Mouse (Mus musculus) hindbrain, embryonic 10.5 days (tissue): ENCODE results near the gene Mms19. TPM values are rescaled to one million over a fixed set of nuclear protein-coding genes. Genes with fewer than 3 reads are reported as not detected.
"Not testable (repeated sequence)": the region's sequence is repeated elsewhere in the genome, so short reads cannot be mapped to it uniquely, and the experiment has no call there.

Experiments
- DNase-seq: peaks from one replicate; pipeline ENCODE4 v3.0.0-alpha.2; 2017; ENCODE audit warnings: low spot score
- H3K27ac ChIP-seq: fragments of 300-500 bp; sonication (generic); 2 replicates; pipeline ENCODE4 v1.5.1; 2016; ENCODE audit warnings: mild to moderate bottlenecking, moderate library complexity
- H3K27me3 ChIP-seq: fragments of 300-500 bp; sonication (generic); 2 replicates; pipeline ENCODE4 v1.6.1; 2016; ENCODE audit warnings: mild to moderate bottlenecking; ENCODE audit not compliant: poor library complexity, insufficient read depth, severe bottlenecking
- H3K36me3 ChIP-seq: fragments of 300-500 bp; sonication (generic); 2 replicates; pipeline ENCODE4 v1.6.1; 2016; ENCODE audit warnings: mild to moderate bottlenecking, moderate library complexity
- H3K4me1 ChIP-seq: fragments of 300-500 bp; sonication (generic); replicated peaks from 2 replicates; pipeline ENCODE4 v1.6.1; 2016; ENCODE audit warnings: mild to moderate bottlenecking
- H3K4me3 ChIP-seq: fragments of 300-500 bp; sonication (generic); 2 replicates; pipeline ENCODE4 v1.5.1; 2016; ENCODE audit warnings: mild to moderate bottlenecking, moderate library complexity
- H3K9me3 ChIP-seq: fragments of 300-500 bp; sonication (generic); 2 replicates; pipeline ENCODE4 v1.6.1; 2016; ENCODE audit warnings: mild to moderate bottlenecking, moderate library complexity
- WGBS: fragments of 180-500 bp; shearing (Covaris S2); methylation state at CpG from one replicate; pipeline ENCODE4 v1.1.7; 2016; 5-methylcytosine and 5-hydroxymethylcytosine counted together
- polyA plus RNA-seq: library from polyadenylated mRNA; unstranded; fragments of >200 nt; fragmentation: Nextera tagmentation; extraction: Ambion mirVana; gene quantifications from 2 replicates; pipeline ENCODE4 v1.2.1, GENCODE M21; 2016

Mms19 gene
- polyA plus RNA-seq, 1 experiment from 2014 or later = 39.5 TPM

DNA sequence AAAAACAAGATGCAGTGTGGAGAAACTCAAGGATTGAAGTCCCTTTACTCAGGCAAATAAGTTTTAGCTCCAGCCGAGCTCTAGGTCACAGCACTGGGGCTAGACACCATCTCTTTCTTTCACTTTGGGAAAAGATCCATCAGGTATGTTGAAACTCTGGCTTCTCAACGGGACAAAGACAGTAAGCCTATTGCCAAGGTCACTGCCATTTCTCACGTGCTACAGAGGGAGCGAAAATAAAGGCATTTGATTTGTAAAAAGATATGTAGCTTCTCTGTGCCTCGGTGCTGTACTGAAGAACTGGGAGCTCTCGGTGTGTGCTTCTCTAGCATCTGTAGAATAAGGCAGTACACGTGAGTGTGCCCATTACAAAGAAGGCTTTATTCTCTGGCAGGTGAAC is 37.1 kb downstream of the Mms19 start:
- H3K4me1 ChIP-seq = no peaks in the 10 kb centered on the region
- no peak overlapping the region for H3K4me3 ChIP-seq
- WGBS = 88% methylated on average over 7 of the region's 7 CpGs
- no peaks in the 10 kb centered on the region for H3K27me3 ChIP-seq
- H3K36me3 ChIP-seq = peaks cover 98% of the 10 kb centered on the region
- peaks cover 7% of the 10 kb centered on the region; the same call in 1 of the 2 replicates for H3K9me3 ChIP-seq
- DNase-seq = no peak
- H3K27ac ChIP-seq = no peak overlapping the region

DNA sequence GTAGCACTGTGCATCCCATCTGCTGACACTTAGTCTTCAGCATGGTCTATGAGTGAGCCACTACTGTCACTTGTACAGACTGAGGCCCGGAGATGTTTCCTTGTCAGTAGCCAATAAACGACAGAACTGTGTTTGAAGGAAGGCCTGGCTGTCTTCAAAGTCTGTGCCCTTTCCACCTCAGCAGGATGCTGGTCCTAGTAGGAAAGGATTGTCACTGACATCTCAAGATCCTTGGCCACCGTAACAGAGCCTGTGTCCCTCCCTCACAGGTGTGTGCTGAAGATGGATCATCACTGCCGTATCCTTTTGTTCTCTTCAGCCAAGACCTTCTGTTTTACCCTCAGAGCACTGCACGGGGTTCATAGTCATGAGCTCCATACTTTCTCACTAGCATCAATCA is 42.4 kb downstream of the Mms19 start:
- no peak overlapping the region for H3K4me3 ChIP-seq
- H3K27me3 ChIP-seq = no peaks in the 10 kb centered on the region
- WGBS = 93% methylated on average over 5 of the region's 5 CpGs
- H3K9me3 ChIP-seq = no peaks in the 10 kb centered on the region
- peaks cover 75% of the 10 kb centered on the region for H3K36me3 ChIP-seq
- H3K4me1 ChIP-seq = peaks cover 13% of the 10 kb centered on the region
- H3K27ac ChIP-seq = no peak overlapping the region
- no peak for DNase-seq

DNA sequence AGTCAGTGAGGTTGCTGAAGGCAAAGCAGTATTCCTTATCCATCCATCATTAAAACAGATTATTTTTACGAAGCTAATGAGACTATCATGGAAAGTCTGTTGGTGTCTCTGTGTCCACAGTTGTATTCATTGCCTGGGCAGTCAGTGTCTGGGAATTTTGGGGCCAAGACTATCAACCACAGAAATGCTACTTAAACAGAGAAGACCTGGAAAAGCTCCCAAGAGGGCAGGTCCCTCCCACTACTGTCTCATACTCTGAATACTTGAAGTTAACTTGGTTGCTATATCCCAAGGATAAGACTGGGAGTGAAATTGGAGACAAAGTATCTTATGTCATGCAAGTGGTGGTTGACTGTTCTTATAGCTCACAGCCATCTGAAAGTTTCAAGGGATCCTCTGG is 45.0 kb downstream of the Mms19 start:
- Histone ChIP-seq H3K27ac (no peak overlapping the region), H3K36me3 (peaks cover 54% of the 10 kb centered on the region), H3K4me1 (peaks cover 22% of the 10 kb centered on the region), H3K4me3 (no peak overlapping the region), H3K9me3 (no peaks in the 10 kb centered on the region), H3K27me3 (no peaks in the 10 kb centered on the region)
- 95% methylated on average over 1 of the region's 1 CpGs for WGBS
- DNase-seq = no peak

DNA sequence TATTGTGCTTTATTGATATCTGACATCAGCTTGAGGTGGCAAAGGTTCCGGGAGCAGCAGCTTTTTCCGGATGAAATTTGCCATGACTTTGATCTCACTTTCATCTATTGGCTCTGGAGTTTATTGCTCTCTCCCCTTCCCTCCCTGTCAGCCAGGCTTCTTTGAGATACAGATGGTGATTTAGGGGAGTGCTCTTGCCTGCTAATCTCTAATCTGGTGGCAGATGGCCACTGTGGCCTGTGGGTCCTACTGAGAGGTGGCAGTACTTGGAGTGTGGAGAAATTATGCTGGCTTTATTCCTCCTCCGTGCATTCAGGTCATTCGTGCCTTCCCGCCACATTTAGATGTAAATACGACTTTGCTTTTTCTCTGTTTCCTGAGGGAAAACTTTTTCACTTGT is 46.8 kb downstream of the Mms19 start:
- Histone ChIP-seq H3K36me3 (peaks cover 53% of the 10 kb centered on the region), H3K4me3 (peak overlapping the region; percentile 91), H3K9me3 (no peaks in the 10 kb centered on the region), H3K27me3 (no peaks in the 10 kb centered on the region), H3K27ac (peak overlapping the region; percentile 92), H3K4me1 (peaks cover 22% of the 10 kb centered on the region)
- no peak for DNase-seq
- WGBS = 45% methylated on average over 6 of the region's 6 CpGs

DNA sequence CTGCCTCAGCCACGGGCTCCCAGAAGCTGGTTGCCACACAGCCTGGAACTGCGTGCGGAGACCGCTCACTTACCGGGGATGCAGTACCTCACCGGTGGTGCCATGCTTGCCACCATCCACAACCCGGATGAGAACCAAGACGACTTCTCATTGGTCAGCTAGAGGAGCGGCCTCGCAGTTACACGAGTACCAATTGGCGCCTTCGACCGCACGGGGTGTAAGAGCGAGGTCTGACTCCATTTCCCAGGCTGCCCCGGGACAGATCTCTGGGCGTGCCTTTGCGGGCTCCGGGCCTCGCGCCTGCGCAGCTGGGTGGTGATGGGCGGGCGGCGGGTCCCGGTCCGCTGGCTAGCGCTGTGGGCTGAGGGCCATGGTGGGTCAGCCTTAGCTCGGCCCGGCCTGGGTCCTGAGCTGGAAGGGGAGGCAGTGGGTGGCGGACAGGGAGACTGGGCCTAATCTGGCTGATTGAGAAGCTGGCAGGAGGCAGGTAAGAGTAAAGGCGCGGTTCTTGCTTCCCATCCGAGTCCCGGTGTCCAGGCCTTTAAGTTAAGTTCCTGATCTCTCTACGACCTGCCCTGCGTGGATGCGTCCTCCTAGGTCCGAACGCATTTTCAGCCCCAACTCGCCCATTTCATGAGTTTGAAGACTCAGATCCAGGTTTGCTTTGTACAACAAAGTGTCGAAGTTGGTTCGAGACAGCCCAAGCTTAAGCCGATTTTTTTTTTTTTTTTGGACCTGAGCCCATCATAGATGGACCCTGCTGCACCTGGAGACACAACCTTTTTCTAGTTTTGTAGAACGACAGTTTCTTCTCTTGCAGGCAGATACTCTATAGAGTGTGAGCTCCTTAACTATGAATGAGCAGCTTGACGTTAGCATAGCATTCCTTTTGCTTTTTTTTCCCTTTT is 47.5 kb downstream of the Mms19 start, which contains the start of the genes Exosc1 and Zdhhc16:
TSS of gene Exosc1 (minus strand) at position 245 of the 908 bp plus-strand sequence.
TSS of gene Zdhhc16 (plus strand) at position 302 of the 908 bp plus-strand sequence.
- under 1% methylated on average over 47 of the region's 47 CpGs for WGBS
- peak within 1 kb of the TSS; percentile 92 for H3K27ac ChIP-seq
- no peaks in the 10 kb centered on the region for H3K9me3 ChIP-seq
- peak within 1 kb of the TSS; percentile 91 for H3K4me3 ChIP-seq
- no peaks in the 10 kb centered on the region for H3K27me3 ChIP-seq
- H3K4me1 ChIP-seq = peaks cover 22% of the 10 kb centered on the region
- H3K36me3 ChIP-seq = peaks cover 51% of the 10 kb centered on the region
- peak; percentile 98 for DNase-seq

DNA sequence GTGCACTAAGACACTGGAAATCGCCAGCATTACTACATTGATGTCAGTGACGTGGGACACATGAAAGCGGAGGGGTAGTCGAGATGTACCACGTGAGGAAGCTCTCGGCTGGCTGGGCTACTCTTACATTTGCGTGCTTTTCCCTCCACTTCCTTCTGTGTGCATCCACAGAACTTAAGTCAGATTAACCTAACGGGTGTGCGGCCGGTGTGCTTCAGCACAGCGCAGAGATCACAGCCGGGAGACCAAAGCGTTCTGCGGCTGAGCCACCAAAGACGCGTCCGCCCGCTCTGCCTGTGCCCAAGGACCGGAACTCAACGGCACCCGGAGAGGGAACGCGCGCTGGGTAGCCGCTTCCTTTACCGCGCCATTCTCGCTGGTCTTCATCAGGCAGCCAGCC is 48.3 kb downstream of the Mms19 start:
- DNase-seq = peak; percentile 13
- no peaks in the 10 kb centered on the region for H3K9me3 ChIP-seq
- H3K27ac ChIP-seq = peak overlapping the region; percentile 92
- H3K4me3 ChIP-seq = peak overlapping the region; percentile 91
- no peaks in the 10 kb centered on the region for H3K27me3 ChIP-seq
- H3K4me1 ChIP-seq = peaks cover 22% of the 10 kb centered on the region
- WGBS = under 1% methylated on average over 28 of the region's 28 CpGs
- H3K36me3 ChIP-seq = peaks cover 51% of the 10 kb centered on the region

DNA sequence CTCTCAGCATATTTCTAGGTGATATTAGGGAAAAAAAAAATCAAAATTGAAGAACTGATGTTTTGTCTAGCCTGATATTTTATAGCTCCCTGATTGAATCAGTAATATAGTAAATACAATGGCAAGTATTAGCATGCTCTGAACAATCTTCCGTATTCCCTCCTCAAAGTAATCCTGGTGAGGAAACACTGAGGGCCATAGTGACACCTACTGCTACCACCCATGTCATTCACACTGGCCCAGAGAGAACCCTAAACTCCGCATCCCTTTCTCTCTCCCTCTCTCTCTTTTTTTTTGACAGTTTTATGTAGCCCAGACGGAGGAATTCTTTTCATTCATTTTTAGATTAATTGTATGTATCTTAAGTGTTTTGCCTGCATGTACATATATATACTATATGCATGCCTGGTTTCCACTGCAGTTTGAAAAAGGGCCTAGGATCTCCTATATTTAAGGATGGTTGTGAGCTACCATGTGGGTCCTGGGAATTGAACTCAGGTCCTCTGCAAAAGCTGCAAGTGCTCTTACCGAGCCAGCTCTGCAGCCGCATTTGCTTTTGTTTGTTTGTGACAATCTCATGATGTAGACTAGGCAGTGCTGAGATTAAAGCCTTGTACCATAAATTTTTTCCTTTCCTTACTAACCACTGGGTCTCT is 60.4 kb downstream of the Mms19 start:
- no peaks in the 10 kb centered on the region for H3K27me3 ChIP-seq
- no peak for DNase-seq
- no peak overlapping the region for H3K4me3 ChIP-seq
- H3K4me1 ChIP-seq = no peaks in the 10 kb centered on the region
- no peak overlapping the region for H3K27ac ChIP-seq
- no peaks in the 10 kb centered on the region for H3K9me3 ChIP-seq
- H3K36me3 ChIP-seq = peaks cover 87% of the 10 kb centered on the region
- WGBS = 82% methylated on average over 5 of the region's 5 CpGs

DNA sequence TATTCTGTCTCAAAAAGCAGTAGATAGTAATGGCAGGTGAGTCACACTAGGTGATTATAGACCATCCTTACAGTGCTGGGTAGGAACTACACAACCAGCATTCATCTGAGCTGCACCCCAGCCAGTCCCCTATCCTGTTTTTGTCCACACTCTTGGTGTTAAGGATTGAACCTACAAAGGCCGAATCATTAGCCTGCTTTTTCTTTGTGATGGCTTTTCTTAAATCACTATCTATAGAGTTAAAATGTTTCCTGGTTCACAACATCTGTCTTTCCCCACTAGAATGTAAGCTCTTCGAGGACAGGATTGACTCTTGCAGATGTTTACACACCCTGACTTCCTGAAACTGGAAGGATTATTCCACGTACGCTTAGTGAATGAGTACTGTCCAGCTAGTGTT is 61.5 kb downstream of the Mms19 start:
- peaks cover 89% of the 10 kb centered on the region for H3K36me3 ChIP-seq
- H3K27ac ChIP-seq = no peak overlapping the region
- WGBS = 80% methylated on average over 4 of the region's 4 CpGs

DNA sequence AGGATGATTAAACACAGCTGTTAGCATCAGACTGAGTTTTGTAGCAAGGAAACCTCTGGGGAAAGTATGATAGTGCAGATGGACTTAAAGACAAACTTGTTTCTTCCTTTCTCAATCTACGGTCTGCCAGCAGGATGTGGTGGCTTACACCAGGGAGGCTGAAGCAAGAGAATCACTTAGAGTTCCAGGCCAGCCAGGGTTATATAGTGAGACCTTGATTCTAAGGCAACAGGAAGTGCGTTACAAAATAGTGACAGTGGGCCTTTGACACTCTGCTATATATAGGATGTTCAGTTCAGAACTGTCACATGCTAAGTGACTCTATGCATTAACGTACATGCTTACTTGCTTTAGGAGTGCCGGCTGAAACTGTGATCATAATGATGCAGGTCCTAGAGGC is 64.1 kb downstream of the Mms19 start:
- no peak overlapping the region for H3K4me3 ChIP-seq
- peaks cover 77% of the 10 kb centered on the region for H3K36me3 ChIP-seq
- WGBS = 92% methylated on average over 4 of the region's 4 CpGs
- no peak for DNase-seq
- H3K27ac ChIP-seq = no peak overlapping the region
- peaks cover 18% of the 10 kb centered on the region for H3K4me1 ChIP-seq
- no peaks in the 10 kb centered on the region for H3K27me3 ChIP-seq
- H3K9me3 ChIP-seq = no peaks in the 10 kb centered on the region

More for the DNA sequence above, 61.5 kb downstream of the Mms19 start:
- no peak for DNase-seq
- Histone ChIP-seq H3K4me3 (no peak overlapping the region), H3K9me3 (no peaks in the 10 kb centered on the region), H3K4me1 (no peaks in the 10 kb centered on the region), H3K27me3 (no peaks in the 10 kb centered on the region)

DNA sequence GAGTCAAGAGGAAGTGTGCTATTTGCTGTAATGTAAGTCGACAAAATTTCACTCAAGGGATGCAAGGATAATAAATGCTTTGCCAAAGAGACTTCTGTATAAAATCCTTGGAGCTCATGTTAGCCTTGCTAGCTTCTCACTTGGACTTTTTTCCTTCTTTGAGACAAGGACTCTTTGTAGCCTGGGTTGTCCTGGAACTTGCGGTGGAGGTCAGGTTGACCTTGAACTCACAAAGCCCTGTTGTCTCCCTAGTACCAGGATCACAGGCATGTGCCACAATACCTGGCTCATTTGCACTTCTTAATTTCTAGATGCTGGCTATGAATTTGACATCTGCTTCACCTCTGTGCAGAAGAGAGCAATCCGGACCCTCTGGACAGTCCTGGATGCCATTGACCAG is 65.7 kb downstream of the Mms19 start:
- Histone ChIP-seq H3K4me1 (peaks cover 18% of the 10 kb centered on the region), H3K27ac (no peak overlapping the region), H3K4me3 (no peak overlapping the region), H3K27me3 (no peaks in the 10 kb centered on the region), H3K36me3 (peaks cover 61% of the 10 kb centered on the region), H3K9me3 (no peaks in the 10 kb centered on the region)
- DNase-seq = no peak
- 95% methylated on average over 3 of the region's 3 CpGs for WGBS

DNA sequence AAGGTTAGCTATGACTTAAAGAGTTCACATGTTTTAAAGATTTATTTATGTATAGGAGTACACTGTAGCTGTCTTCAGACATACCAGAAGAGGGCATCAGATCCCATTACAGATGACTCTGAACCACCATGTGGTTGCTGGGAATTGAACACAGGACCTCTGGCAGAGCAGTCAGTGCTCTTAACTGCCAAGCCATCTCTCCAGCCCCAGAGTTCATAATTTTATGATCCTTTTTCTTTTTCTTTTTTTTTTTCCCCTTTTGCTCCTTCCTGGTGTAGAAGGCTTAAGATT is 66.4 kb downstream of the Mms19 start:
- Histone ChIP-seq H3K36me3 (peaks cover 54% of the 10 kb centered on the region), H3K4me1 (peaks cover 18% of the 10 kb centered on the region), H3K4me3 (peak overlapping the region; percentile 97)
- DNase-seq, H3K27me3 ChIP-seq, H3K27ac ChIP-seq, H3K9me3 ChIP-seq: not testable (repeated sequence)

DNA sequence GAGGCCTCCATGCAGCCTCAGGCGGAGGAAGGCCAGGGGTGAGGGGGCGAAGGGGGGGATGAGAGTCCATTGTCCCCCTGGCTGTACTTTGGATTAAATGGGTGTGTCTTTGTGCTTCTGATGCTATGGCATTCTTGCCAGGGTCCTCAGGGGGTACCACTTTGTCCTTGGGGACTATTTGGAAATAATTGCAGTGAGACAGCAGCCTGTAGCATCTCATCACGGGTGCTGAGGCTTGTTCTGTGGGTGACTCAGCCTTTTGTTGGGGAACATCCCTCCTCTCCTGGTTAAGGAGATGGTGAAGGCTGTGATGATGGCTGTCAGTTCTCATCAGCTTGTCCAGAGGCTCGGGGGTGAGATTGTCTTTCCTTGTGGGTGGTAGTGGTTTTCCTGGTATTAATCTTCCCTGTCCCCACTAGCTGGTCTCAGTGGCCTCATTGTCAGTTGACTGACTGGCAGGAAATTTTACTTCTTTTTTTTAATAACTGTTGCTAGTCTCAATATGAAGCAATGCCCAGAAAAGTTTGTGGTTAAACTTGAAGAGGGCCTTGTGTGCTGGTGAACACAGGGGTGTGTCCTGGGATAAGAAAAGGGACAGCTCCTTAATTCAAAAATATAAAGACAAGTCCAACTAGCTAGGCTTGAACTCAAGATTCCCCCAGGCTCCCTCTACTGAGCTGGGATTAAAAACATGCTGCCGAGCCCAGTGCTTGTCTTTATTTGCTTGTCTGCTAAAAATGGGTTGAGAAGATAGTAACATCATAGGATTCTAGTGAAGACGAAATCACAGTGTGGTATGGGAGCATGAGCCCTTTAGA is 67.0 kb downstream of the Mms19 start:
- DNase-seq = no peak
- H3K4me1 ChIP-seq = peaks cover 18% of the 10 kb centered on the region
- H3K27me3 ChIP-seq = no peaks in the 10 kb centered on the region
- 44% methylated on average over 6 of the region's 6 CpGs for WGBS
- H3K9me3 ChIP-seq = no peaks in the 10 kb centered on the region
- peaks cover 48% of the 10 kb centered on the region for H3K36me3 ChIP-seq
- peak overlapping the region; percentile 97 for H3K4me3 ChIP-seq
- H3K27ac ChIP-seq = peak overlapping the region; percentile 97
